Mouse (Mus musculus): ENCODE data around the gene Hes5.

Gene Hes5

DNA sequence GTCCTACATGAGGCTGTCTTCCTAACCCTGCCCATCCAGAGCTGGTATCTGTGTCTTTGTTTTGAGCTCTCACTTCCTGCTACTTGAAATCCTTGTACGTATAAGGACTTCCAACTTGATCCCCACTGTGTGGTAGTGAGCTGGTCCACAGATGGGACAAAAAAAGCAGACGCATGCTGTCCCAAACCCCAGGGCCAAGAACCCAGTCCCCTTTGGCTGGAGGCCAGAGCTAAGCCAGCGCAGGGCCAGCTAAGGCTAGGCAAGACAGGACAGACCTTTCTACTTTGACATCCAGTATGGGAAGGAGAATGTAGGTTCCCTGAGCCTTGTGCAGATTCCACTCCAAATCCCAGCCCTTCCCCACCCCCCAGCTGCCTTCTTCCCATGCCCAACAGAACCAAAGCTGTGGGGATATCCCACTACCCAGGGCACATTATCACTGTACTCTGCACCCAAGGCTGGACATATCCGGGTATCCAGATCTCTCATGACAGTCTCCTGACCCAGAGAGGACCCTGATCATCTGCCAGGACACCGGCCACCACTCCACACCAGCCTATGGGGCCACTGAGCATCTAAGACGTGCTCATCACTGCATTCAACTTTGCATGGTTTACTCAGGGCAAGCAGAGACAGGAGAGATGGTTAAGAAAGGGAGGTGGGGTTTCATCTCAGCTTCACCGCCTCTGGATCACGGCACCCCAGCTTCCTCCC lies 50.7 kb downstream of the Hes5 start:
- DNase-seq (ENCODE audit: low spot score) = peak; percentile 32

All from adipocyte (in vitro differentiated cells).